Comparison of ENCODE assay signal across 18 mouse cellular contexts in the genomic region with DNA sequence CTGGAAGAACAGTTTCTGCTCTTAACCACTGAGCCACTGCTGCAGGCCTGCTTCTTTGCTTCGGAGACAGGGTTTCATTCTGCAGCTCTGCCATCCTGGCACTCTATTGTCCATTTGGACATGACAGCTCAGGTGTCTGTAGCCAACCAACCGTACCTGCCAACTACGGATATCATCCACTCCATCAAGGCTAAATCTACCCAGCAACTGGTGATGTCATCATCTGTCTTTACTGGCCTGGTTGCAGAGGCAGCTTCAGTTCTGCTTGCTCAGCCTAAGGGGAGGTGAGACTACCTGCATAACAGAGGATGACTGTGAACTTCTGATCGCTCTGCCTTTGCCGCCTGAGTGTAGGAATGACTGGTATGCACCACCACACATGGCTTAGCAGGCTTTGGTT. TPM values are rescaled to one million over a fixed set of nuclear protein-coding genes. Genes with fewer than 3 reads are reported as not detected.
DNase-seq lines count a peak whose midpoint lies in the region; ATAC-seq and TF ChIP-seq lines count a peak whose summit lies in the region.
"Had no signal": no experiment of that assay in that cellular context is flagged by ENCODE, and none has a peak within 500 bp of the region (broad histone marks: within the 10 kb centered on the region; RNA-seq: fewer than 3 reads in every experiment).

No protein-coding gene starts in this region.

- peak; percentile 74 for DNase-seq in kidney, adult 2 months
- DNase-seq in ES-CJ7 (ENCODE audit: low read depth, low spot score) = peak; percentile 25
- peak; percentile 56 for DNase-seq in brain, adult 2 months (ENCODE audit: low read depth, low spot score)
- peak; percentile 71 to 77 for DNase-seq in kidney, postnatal 36 days
- no peak for DNase-seq in heart, postnatal 14 days
- no peak for DNase-seq in retina, embryonic 14.5 days (ENCODE audit: low spot score)
- no peak for DNase-seq in spleen, adult 18-20 months
- DNase-seq: heart, adult 18-20 months had no signal

- no peak for TF ChIP-seq POLR2A in kidney, adult 2 months (IDR thresholded peaks at IDR 0.05; ENCODE audit: low read depth, low read length)

- no peak overlapping the region for H3K4me2 ChIP-seq in kidney, embryonic 15.5 days
- H3K4me2 ChIP-seq: lung, embryonic 15.5 days; midbrain, embryonic 13.5 days had no signal

- intact Hi-C loops in heart, postnatal 14 days (cut with DNase I) = no loop called here

- H3K4me1 ChIP-seq in kidney, adult 2 months (ENCODE audit: control insufficient read depth, insufficient read depth, low read length) = no peaks in the 10 kb centered on the region
- peaks cover 16% of the 10 kb centered on the region for H3K4me1 ChIP-seq in kidney, embryonic 15.5 days

- no peak overlapping the region for H3K27ac ChIP-seq in kidney, adult 2 months (ENCODE audit: insufficient read depth, low read depth, low read length)
- H3K27ac ChIP-seq in kidney, embryonic 15.5 days = no peak overlapping the region
- H3K27ac ChIP-seq: lung, embryonic 15.5 days; midbrain, embryonic 13.5 days had no signal

- H3K4me3 ChIP-seq in kidney, adult 2 months (ENCODE audit: insufficient read depth, low read depth, low read length) = no peak overlapping the region
- no peak overlapping the region for H3K4me3 ChIP-seq in kidney, embryonic 15.5 days (replicated peaks)
- H3K4me3 ChIP-seq: erythroblast, embryonic 14.5 days; lung, embryonic 15.5 days; midbrain, embryonic 13.5 days had no signal

- no peak overlapping the region for H3K9ac ChIP-seq in kidney, embryonic 15.5 days
- H3K9ac ChIP-seq: lung, embryonic 15.5 days; midbrain, embryonic 13.5 days had no signal

- 54% methylated on average over 5 of the region's 5 CpGs for WGBS in kidney, adult 2 months
- WGBS in kidney, embryonic 15.5 days = 70% methylated on average over 5 of the region's 5 CpGs

- no peaks in the 10 kb centered on the region for H3K27me3 ChIP-seq in kidney, adult 2 months (replicated peaks; ENCODE audit: control insufficient read depth, insufficient read depth, low read length)
- peaks cover 14% of the 10 kb centered on the region for H3K27me3 ChIP-seq in kidney, embryonic 15.5 days

- ATAC-seq in kidney, embryonic 15.5 days (replicated peaks; ENCODE audit: low FRiP score) = no peak
- ATAC-seq: midbrain, embryonic 13.5 days had no signal

- H3K36me3 ChIP-seq in kidney, adult 2 months (ENCODE audit: control insufficient read depth, insufficient read depth, low read length) = no peaks in the 10 kb centered on the region
- no peaks in the 10 kb centered on the region for H3K36me3 ChIP-seq in kidney, embryonic 15.5 days
- H3K36me3 ChIP-seq: lung, embryonic 15.5 days; midbrain, embryonic 13.5 days had no signal

- TF ChIP-seq CTCF in kidney, adult 2 months (conservative IDR thresholded peaks at IDR 0.05; ENCODE audit: insufficient read depth, insufficient read length, low read depth, low read length) = no peak

- H3K9me3 ChIP-seq in kidney, embryonic 15.5 days (replicated peaks) = no peaks in the 10 kb centered on the region
- H3K9me3 ChIP-seq: lung, embryonic 15.5 days had no signal

RNA-seq across cellular contexts. Expression of gene Myh14, which starts 1.6 kb away (rescaled TPM):
- 8.5 and 12.4 TPM in 2 replicates for polyA plus RNA-seq in kidney, adult 2 months (2012; rRNA removed)
- polyA plus RNA-seq in kidney, embryonic 15.5 days (2015; fragmentation: Nextera tagmentation; extraction: Ambion mirVana) = 1.6 and 2.7 TPM in 2 replicates
- total RNA-seq in heart, postnatal 14 days (2021) = 10 to 100 TPM; 55.0 to 72.4 TPM

RNA-seq across cellular contexts. Expression of gene Izumo2, which starts 36.3 kb away (rescaled TPM):
- not detected in 2 replicates for polyA plus RNA-seq in kidney, adult 2 months (2012; rRNA removed)
- polyA plus RNA-seq in kidney, embryonic 15.5 days (2015; fragmentation: Nextera tagmentation; extraction: Ambion mirVana) = not detected in 2 replicates
- total RNA-seq in heart, postnatal 14 days (2021) = not detected
- total RNA-seq: heart, adult 18-20 months; MEL had no signal
- polyA plus RNA-seq: brain, embryonic 14.5 days; erythroblast, embryonic 14.5 days; heart, postnatal 0 days; intestine, embryonic 14.5 days; limb, embryonic 14.5 days; lung, embryonic 15.5 days; midbrain, embryonic 13.5 days; neural tube, embryonic 11.5 days had no signal

Comparison
In these comparisons a context has a peak if more than half of its experiments do, and no peak if none do; other contexts are left out.
1. DNase-seq: peak in kidney, adult 2 months (single experiment), ES-CJ7 (single experiment), brain, adult 2 months (single experiment) and kidney, postnatal 36 days (2 of 2); none in heart, postnatal 14 days (0 of 2), retina, embryonic 14.5 days (single experiment) and spleen, adult 18-20 months (0 of 2).